Mouse (Mus musculus): ENCODE data around the gene Phc3.
"Not testable (repeated sequence)": the region's sequence is repeated elsewhere in the genome, so short reads cannot be mapped to it uniquely, and the experiment has no call there.

The Phc3 gene

DNA sequence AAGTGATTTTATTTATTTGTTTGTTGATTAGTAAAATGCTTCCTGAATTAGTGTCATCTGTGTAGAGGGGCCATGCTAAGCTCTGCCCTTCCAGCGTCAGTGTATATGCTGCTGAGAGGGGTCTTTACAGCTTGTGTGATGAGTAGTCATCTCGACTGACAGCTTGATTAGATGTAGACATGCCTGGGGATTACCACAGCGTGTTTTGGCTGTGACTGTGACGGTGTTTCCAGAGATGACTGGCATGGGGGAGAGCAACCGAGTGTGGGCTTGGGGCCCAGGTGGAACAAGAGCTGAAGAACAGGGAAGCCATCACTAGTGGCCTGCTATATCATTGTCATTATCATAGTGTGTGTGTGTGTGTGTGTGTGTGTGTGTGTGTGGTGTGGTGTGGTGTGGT is 100.6 kb downstream of the Phc3 start:
- DNase-seq (ENCODE audit: low spot score), result no peak

DNA sequence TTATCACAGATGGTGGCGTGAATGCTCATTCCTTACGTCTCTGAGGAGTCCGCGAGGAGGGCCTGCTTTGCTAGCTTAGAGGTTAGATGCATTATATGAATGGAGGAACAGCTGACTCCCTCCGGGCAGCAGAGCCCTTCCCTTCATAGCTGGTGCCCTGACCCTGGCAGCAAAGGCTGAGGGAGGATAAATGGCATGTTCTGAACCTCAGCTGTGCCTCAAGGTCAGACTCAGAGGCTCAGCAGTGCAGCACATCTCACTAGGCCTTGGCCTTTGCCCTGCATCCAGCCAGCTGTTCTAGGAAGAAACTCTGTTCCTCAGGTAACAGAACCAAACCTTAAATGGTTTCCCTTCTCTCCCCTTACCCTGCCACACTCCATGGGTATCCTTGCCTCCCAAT is 101.0 kb downstream of the Phc3 start:
- DNase-seq (ENCODE audit: low spot score), result no peak

DNA sequence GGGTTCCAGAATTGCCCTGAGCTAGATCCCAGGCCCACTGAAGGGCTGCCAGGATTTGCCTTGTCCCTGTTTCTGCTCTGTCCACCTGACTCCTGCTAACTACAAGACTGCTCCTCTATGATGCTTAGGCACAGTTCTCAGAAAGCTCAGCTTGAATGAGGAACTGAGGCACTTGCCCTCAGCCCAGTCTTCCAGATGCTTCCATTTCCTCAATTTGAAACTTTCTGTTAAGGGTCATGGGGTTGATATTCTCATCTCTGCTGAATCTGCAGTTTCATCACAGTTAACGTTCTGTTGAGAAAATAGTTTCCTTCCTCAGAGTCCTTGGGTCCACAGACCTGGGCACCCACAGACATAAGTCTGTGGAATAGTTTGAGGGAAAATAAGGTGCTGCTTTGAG is 104.6 kb downstream of the Phc3 start:
- DNase-seq (ENCODE audit: low spot score), result no peak

DNA sequence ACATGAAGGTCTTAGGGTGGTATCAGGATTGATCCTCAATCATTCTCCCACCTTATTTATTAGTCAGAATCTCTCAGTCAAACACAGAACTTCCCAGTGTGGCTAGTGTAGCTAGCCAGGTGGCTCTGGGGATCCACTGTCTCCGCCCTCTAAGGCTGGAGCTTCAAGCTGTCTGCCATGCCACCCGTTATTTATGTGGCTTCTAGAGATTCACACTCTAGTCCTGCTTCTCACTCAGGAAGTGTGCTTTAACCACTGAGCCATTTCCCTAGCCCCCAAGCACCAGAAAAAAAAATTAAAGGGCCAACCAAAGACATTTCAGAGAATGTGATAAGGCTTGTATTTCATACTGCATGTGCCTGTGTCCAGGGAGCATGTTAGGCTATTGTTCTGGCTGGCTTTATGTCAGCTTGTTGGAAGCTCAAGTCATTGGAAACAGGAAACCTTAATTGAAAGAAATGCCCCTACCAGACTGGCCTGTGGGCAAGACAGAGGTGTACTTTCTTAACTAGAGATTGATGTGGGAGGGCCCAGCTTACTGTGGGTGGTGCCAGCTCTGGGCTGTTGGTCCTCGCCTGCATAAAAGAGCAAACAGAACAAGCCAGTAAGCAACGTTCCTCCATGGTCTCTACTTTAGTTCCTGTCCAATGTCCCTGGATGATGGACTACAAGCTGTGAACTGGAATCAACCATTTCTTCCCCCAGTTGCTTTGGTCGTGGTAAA is 105.3 kb downstream of the Phc3 start:
- DNase-seq (ENCODE audit: low spot score), result no peak

DNA sequence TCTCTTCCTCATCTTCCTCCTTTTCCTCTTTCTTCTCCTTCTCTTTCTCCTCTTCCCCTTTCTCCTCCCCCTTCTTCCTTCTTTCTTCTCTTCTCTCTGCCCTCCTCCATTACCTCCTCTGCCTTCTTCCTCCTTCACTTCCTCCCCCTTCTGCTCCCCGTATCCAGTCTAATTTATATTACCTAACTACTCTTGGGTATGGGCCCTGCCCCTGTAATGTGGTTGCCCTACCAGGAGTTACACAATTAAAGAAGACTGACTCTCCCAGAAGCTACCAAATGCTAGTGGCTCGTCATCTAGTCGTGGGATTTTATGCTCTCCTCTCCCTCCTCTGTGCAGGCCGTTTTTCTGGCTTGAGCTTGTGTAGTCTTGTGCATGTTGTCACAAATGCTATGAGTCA is 108.5 kb downstream of the Phc3 start:
- DNase-seq (ENCODE audit: low spot score), result no peak

DNA sequence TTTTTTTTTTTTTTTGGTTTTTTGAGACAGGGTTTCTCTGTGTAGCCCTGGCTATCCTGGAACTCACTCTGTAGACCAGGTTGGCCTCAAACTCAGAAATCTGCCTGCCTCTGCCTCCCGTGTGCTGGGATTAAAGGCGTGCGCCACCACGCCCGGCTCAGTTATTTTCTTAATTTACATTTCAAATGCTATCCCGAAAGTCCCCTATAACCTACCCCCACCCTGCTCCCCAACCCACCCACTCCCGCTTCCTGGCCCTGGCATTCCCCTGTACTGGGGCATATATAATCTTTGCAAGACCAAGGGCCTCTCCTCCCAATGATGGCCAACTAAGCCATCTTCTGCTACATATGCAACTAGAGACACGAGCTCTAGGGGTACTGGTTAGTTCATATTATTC is 109.6 kb downstream of the Phc3 start:
- DNase-seq (ENCODE audit: low spot score), result not testable (repeated sequence)

DNA sequence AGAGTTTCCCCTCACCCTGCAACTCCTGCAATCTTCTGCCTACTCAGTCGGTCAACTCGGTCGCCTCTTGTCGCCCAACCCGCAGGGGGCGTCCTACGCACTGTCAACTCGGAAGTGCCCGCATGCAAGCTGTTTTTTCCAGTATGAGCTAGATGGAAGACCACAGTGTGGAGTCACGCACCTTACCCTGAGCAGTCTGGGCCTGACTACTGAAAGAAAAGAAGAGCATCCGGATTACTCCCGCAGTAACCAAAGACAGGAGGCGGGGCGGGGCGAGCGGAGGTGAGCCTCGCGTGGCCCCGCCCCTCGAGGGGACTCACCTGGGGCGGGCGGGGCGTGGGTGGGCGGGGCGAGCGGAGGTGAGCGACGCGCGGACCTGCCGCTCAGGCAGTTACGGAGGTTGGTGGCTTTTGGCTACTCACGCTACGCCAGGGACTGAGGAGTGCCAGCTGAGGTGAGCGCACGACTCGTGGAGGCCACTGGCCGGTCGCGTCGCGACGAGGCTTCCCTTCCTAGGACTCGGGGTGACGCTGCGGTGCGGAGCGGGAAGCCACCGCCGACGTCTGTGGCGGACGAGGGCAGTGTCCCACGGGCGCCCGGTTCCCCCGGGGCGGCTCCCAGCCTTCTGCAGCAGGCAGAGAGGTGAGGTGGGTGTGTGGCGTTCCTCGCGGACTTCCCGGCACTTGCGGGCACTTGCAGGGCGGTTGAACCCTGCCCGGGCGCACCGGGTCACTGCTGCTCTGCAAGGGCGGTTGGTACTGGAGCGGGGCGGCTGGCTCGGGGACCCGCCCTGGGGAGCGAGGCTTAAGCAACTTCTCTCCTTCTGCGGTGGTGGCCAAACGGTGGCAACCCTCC is 113.4 kb downstream of the Phc3 start, which contains the start of gene Gpr160:
TSS of gene Gpr160 (plus strand) at position 347 of the 855 bp plus-strand sequence.
- DNase-seq (ENCODE audit: low spot score), result peak; percentile 46

DNA sequence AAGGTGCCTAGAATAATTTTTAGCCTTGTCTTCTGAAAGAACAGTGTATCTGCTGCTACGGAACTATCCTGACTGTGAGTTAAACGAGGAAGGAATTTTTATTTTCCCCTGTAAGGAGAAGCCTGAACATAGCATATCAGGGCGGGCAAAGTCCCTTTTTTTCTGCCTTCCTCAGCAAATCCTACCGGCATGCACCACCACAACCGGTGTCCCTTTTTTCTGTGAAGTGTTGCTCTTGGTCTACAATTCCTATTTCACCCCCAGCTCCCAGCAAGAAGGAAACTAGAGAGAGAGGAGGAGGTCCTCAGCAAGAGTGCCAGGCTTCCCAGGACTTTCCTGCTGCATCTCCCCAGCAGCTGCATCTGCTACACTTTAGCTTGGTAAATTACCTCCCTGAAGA is 115.6 kb downstream of the Phc3 start:
- no peak for DNase-seq (ENCODE audit: low spot score)

DNA sequence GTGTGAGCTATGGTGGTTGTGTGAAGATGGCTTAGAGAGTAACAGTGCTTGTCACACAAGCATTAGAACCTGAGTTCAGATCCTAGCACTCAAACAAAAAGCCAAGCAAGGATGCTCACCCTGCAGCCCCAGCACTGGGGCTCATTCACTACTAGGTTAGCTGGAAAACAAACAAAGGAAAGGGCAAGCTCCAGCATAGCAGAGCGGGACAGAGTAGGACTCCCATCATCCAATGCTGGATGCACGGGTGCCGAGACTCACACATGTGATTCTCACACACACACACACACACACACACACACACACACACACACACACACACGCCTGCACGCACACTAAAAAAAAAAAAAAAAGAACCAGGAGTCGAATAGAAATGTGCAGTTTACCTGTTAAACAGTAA is 117.8 kb downstream of the Phc3 start:
- no peak for DNase-seq (ENCODE audit: low spot score)

Measured in layer of hippocampus, adult 9-10 months (tissue).